Mouse (Mus musculus) stomach, embryonic 16.5 days (tissue): Measurements from ENCODE around the gene Ppif. TPM values are rescaled to one million over a fixed set of nuclear protein-coding genes. Genes with fewer than 3 reads are reported as not detected.

Source experiments
- ATAC-seq: fragments of 200-750 bp; cut with Nextera tagmentation; 2 replicates; pipeline ENCODE4 v1.8.0; 2017; ENCODE audit warnings: moderate number of reproducible peaks, moderate TSS enrichment; ENCODE audit not compliant: insufficient read depth, low FRiP score
- H3K27ac ChIP-seq: fragments of 300-500 bp; sonication (generic); 2 replicates; pipeline ENCODE4 v1.5.1; 2014; ENCODE audit warnings: low read length
- H3K27me3 ChIP-seq: fragments of 300-500 bp; sonication (generic); 2 replicates; pipeline ENCODE4 v1.6.1; 2014; ENCODE audit warnings: low read length, control low read depth, mixed read lengths; ENCODE audit not compliant: control insufficient read depth, insufficient read depth
- H3K36me3 ChIP-seq: fragments of 300-500 bp; sonication (generic); 2 replicates; pipeline ENCODE4 v1.6.1; 2014; ENCODE audit warnings: low read length; ENCODE audit not compliant: control insufficient read depth, insufficient read depth
- H3K4me1 ChIP-seq: fragments of 300-500 bp; sonication (generic); 2 replicates; pipeline ENCODE4 v1.6.1; 2014; ENCODE audit warnings: low read length, control low read depth, mixed read lengths; ENCODE audit not compliant: control insufficient read depth, insufficient read depth
- H3K4me2 ChIP-seq: fragments of 300-500 bp; sonication (generic); 2 replicates; pipeline ENCODE4 v1.6.1; 2014; ENCODE audit warnings: low read depth, low read length, mixed read lengths
- H3K4me3 ChIP-seq: fragments of 300-500 bp; sonication (generic); replicated peaks from 2 replicates; pipeline ENCODE4 v1.5.1; 2014; ENCODE audit warnings: mild to moderate bottlenecking, low read length
- H3K9ac ChIP-seq: fragments of 300-500 bp; sonication (generic); 2 replicates; pipeline ENCODE4 v1.6.1; 2014; ENCODE audit warnings: low read length
- H3K9me3 ChIP-seq: fragments of 300-500 bp; sonication (generic); replicated peaks from 2 replicates; pipeline ENCODE4 v1.6.1; 2016; ENCODE audit warnings: low read length, control low read depth; ENCODE audit not compliant: control insufficient read depth
- WGBS: fragments of 180-500 bp; shearing (Covaris S2); extraction: QIAGEN DNeasy Blood & Tissue Kit; methylation state at CpG from one replicate; pipeline ENCODE4 v1.1.7; 2014; 5-methylcytosine and 5-hydroxymethylcytosine counted together
- polyA plus RNA-seq: library from polyadenylated mRNA; unstranded; fragments of >200 nt; fragmentation: Nextera tagmentation; extraction: Ambion mirVana; gene quantifications from 2 replicates; pipeline ENCODE4 v1.2.1, GENCODE M21; 2015

Gene Ppif
- polyA plus RNA-seq, 1 experiment from 2014 or later = 47.7 TPM

DNA sequence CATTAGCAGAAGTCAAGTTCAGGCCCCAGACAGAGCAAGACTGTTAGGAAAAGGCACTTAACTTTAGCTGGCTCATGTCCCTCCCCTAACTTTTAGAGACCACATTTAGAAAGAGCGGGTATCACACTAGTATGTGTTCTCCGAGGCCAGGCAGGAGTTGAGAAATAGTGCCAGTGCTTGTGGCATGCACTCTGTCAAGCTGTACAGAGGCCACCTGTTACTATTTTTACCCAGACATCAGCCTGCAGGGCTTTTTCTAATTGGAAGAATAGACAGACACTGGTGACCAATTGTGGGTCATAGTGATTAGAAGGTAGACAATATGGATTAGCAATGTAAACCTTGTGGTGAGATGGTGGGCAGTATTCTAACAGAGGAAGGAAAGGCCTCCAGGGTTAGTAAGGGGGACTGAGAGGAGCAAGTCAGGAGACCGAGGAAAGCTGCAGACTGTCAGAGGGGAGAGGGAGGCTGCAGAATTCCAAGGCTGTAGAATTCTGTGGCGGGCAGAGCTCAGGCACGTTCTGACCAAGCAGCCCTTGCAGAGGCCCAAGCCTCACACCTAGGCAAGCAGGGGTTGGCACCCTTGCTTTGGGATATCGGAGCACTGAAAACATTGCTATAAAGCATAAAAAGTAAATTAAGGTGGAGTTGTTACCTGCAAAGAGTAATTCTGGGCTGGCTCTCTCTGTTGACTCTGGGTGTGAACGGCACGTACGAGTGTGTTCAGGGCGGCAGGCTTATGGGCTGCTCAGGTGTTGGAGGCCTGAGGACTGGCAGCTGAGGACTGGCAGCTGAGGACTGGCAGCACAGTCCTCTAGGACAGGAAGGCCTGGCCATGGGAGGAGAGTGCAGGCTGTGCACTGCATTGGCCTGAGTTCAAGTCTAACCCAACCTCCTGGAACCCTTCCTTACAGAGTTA, 6.7 kb upstream of the Ppif start:
- peak; percentile 80 for ATAC-seq
- Histone ChIP-seq H3K9ac (0 out of 2 replicates have a peak overlapping the region, but pooled peaks have one; percentile 15), H3K36me3 (no peaks in the 10 kb centered on the region), H3K4me1 (peaks cover 21% of the 10 kb centered on the region), H3K27ac (peak overlapping the region; percentile 92), H3K27me3 (no peaks in the 10 kb centered on the region), H3K4me3 (no peak overlapping the region), H3K9me3 (no peaks in the 10 kb centered on the region), H3K4me2 (no peak overlapping the region; the same call in 1 of the 2 replicates)
- 48% methylated on average over 10 of the region's 10 CpGs for WGBS

DNA sequence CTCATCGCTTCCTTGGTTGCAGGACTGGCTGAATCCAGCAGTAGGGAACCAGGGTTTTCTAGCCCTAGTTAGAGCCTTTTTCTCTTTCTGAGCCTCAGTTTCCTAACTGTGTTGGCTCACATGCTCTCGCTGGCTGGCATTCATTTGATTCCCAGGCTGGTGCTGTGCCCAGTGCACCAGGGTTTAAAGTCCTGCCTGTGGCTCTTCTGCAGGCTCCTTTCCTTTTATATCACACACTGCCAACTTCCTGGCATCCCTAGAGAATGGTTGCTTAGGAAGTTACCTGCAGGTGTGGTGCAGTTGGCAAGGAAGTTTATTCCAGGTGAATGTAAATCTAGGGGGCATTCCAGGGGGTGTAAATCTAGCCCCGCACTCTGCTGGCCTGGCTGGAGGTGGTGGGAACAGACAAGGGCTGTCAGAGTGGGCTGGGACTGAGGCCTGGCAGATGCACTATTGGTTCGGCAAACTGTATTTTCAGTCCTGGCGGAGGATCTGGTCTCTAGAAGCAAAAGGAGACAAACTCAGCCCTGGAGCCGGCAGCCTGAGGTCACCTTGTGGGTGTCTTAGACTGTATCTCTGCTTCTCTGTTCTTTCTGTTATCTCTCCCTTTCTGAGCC, 575 bp upstream of the Ppif start:
- peaks cover 6% of the 10 kb centered on the region for H3K36me3 ChIP-seq
- WGBS = 52% methylated on average over 6 of the region's 6 CpGs
- H3K4me3 ChIP-seq = peak overlapping the region; percentile 98
- peak overlapping the region; percentile 80 for H3K27ac ChIP-seq
- peak overlapping the region; percentile 98 for H3K4me2 ChIP-seq
- peak overlapping the region; percentile 66 for H3K9ac ChIP-seq
- H3K9me3 ChIP-seq = no peaks in the 10 kb centered on the region
- H3K27me3 ChIP-seq = no peaks in the 10 kb centered on the region
- no peak for ATAC-seq
- peaks cover 27% of the 10 kb centered on the region for H3K4me1 ChIP-seq

DNA sequence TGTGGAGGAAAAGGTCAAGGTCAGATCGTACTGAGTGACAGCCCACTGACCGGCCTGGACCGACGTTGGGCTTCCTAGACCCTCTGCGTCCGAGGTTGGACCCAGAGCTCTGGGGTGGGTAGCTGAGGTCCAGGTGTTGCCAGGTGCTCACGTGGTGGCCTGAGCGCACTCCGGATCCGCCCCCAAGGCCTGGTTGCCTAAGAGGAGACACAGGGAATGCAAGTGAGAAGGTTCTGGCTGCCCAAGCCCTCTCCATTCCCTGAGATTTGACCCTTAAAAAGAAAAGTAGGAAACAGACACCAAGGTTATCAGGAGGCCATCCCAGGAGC, 579 bp downstream of the Ppif start:
- 1% methylated on average over 10 of the region's 10 CpGs for WGBS
- H3K27ac ChIP-seq = peak overlapping the region; percentile 64
- ATAC-seq = peak; percentile 48

DNA sequence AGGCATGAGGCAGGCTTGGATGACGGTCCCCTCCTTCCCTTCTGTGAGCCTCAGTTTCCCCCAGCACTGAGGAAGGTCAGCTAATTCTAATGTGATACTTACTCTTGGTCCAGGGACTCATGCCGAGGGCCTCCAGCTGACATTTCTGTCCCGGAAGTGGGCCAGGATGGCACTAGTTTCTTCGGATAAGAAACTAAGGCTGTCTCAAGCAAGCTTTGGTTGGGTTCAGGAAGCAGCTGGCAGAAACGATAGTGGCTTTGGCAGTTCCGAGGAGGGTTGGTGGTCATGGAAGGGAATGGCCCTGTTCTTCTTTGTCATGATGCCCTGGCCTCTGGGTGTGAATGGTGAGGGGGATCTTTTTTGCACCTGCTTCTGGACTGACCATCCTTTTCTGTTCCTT, 1.1 kb downstream of the Ppif start:
- peak overlapping the region; percentile 98 for H3K4me2 ChIP-seq
- no peaks in the 10 kb centered on the region for H3K27me3 ChIP-seq
- WGBS = 54% methylated on average over 6 of the region's 6 CpGs
- ATAC-seq = no peak
- peaks cover 26% of the 10 kb centered on the region for H3K4me1 ChIP-seq
- H3K27ac ChIP-seq = no peak overlapping the region
- no peaks in the 10 kb centered on the region for H3K9me3 ChIP-seq
- peak overlapping the region; percentile 98 for H3K4me3 ChIP-seq
- H3K9ac ChIP-seq = peak overlapping the region; percentile 91
- peaks cover 16% of the 10 kb centered on the region for H3K36me3 ChIP-seq

More for the DNA sequence above, 579 bp downstream of the Ppif start:
- Histone ChIP-seq H3K36me3 (peaks cover 11% of the 10 kb centered on the region), H3K4me2 (peak overlapping the region; percentile 98), H3K27me3 (no peaks in the 10 kb centered on the region), H3K9ac (peak overlapping the region; percentile 91), H3K4me3 (peak overlapping the region; percentile 98), H3K4me1 (peaks cover 26% of the 10 kb centered on the region), H3K9me3 (no peaks in the 10 kb centered on the region)

DNA sequence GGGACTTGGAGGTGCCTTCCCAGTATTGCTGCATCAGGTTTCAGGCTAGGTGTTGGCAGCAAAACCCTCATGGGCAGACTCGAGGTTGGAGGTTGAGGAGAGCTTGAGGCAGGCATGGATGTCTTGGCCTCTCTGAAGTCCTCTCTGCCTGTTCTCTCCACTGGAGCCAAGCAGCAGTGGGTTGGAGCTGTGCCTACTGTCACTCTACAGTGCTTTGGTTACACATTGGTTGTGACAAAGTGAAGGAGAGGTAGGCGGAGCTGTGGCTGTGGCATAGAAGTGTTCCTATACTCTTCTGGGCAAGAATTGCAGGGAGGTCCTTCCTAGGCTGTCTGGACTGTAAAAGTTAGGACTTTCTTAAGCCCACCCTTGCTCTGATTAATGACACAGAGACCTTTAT, 2.4 kb downstream of the Ppif start:
- Histone ChIP-seq H3K9me3 (no peaks in the 10 kb centered on the region), H3K4me1 (peaks cover 26% of the 10 kb centered on the region), H3K27me3 (no peaks in the 10 kb centered on the region), H3K4me2 (no peak overlapping the region), H3K9ac (no peak overlapping the region), H3K27ac (no peak overlapping the region), H3K4me3 (no peak overlapping the region), H3K36me3 (peaks cover 16% of the 10 kb centered on the region)
- no peak for ATAC-seq
- 62% methylated on average over 2 of the region's 2 CpGs for WGBS

DNA sequence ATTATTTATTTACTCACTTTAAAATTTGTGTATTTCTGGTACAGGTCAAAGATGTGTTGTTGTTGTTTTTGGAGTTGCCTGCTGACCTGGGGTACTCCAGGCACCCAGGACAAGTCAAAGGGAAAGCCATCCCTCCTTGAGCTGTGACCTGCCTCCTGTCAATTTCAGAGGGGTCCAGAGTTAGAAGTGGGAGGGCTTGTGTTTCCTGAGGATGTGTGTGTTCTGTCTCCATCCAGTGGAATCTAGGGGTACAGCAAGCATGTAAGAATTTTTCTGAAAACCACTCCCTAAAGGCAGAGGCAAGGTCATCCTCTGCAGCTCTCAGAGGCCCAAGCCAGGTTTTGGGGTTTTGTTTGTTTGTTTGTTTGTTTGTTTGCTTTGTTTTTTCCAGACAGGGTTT, 8.0 kb downstream of the Ppif start:
- no peak for ATAC-seq
- Histone ChIP-seq H3K9me3 (no peaks in the 10 kb centered on the region), H3K9ac (no peak overlapping the region), H3K27ac (no peak overlapping the region), H3K4me1 (no peaks in the 10 kb centered on the region), H3K4me2 (no peak overlapping the region), H3K4me3 (no peak overlapping the region), H3K27me3 (no peaks in the 10 kb centered on the region), H3K36me3 (peaks cover 16% of the 10 kb centered on the region)

DNA sequence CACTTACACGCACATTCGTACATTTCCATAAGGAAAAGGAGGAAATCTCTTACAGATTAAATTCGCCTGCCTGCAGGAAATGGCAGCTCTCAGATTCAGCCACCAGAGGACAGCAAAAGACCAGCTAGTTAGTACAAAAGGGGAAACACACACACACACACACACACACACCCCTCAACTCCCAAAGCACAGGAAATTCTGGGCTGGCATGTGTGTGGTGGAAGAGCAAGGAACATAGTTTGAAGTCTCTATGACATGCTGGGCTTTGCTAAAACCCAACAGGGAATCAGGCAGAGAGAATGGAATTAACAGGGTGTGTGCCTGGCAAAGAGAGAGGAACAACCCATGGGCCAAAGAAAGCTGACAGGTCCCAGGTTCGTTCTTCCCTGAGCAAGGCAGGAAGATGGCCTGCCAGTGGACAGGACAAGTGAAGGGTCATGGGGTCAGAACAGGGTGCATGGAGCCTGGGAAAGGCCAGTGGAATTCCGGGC, 13.8 kb downstream of the Ppif start:
- Histone ChIP-seq H3K27me3 (no peaks in the 10 kb centered on the region), H3K4me3 (no peak overlapping the region), H3K4me1 (peaks cover 38% of the 10 kb centered on the region), H3K9ac (no peak overlapping the region), H3K4me2 (no peak overlapping the region), H3K36me3 (no peaks in the 10 kb centered on the region), H3K9me3 (no peaks in the 10 kb centered on the region), H3K27ac (peak overlapping the region; percentile 72)
- ATAC-seq = no peak
- WGBS = 47% methylated on average over 5 of the region's 5 CpGs

DNA sequence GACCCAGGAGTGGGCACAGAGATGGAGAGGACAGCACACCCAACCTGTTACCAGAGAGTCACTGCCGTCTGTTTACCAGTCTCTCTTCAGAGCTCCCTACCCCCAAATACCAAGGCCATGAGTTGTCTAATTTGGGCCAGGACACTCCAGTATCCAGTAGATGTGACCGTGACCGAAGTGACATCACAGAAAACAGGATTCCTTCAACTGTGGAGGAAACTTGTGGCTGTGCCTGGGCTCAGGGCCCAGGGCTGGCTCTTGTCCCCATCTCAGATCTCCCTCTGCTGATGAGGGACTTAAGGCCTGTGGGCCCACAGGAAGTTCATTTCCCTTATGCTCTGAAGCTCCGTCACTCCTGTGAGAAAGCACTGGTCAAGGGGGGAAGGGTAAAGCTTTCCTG, 14.5 kb downstream of the Ppif start:
- H3K4me3 ChIP-seq = no peak overlapping the region
- H3K4me1 ChIP-seq = peaks cover 38% of the 10 kb centered on the region
- 48% methylated on average over 4 of the region's 4 CpGs for WGBS
- no peaks in the 10 kb centered on the region for H3K36me3 ChIP-seq
- H3K27ac ChIP-seq = peak overlapping the region; percentile 72
- peak; percentile 6 for ATAC-seq
- no peaks in the 10 kb centered on the region for H3K9me3 ChIP-seq
- H3K27me3 ChIP-seq = no peaks in the 10 kb centered on the region
- no peak overlapping the region for H3K4me2 ChIP-seq
- peak overlapping the region; percentile 48; the same call in 1 of the 2 replicates for H3K9ac ChIP-seq

DNA sequence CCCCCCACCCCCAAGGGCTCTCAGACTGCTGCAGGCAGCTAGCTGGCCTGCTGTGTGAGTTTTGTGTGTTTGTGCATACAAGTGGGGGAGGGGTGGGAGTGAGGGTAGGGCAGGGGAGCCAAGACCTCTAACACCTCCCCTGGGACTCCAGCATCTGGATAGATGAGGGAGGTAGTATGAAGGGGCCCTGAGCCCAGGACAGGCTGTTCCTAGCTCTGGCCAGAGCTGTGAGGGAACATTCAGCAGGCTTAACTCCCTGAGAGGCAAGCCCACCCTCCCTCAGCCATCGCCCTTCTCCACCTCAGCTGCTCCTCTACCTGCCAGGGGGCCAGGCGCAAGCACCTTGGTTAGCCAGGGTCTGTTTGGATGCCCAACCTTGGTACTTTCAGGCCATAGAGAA, 15.0 kb downstream of the Ppif start:
- no peak; the same call in 1 of the 2 replicates for ATAC-seq
- WGBS = 82% methylated on average over 2 of the region's 2 CpGs
- peaks cover 38% of the 10 kb centered on the region for H3K4me1 ChIP-seq
- no peaks in the 10 kb centered on the region for H3K27me3 ChIP-seq
- H3K36me3 ChIP-seq = no peaks in the 10 kb centered on the region
- H3K4me2 ChIP-seq = no peak overlapping the region
- H3K9ac ChIP-seq = peak overlapping the region; percentile 48; the same call in 1 of the 2 replicates
- H3K4me3 ChIP-seq = no peak overlapping the region
- no peaks in the 10 kb centered on the region for H3K9me3 ChIP-seq
- H3K27ac ChIP-seq = peak overlapping the region; percentile 72
